Mouse (Mus musculus) liver, postnatal 0 days (tissue): ENCODE measurements at regions not wholly inside any gene's neighbourhood (a gene's known extent, or its start where the extent isn't known, plus 50 kb on each side); places are given as distances from the start of the nearest gene placed in this dataset.

Experiments
- CTCF ChIP-seq: sonication (generic); IDR thresholded peaks from 2 replicates; pipeline ENCODE4 v1.5.1; 2016; ENCODE audit warnings: antibody characterized with exemption, low read depth
- EP300 ChIP-seq: IDR thresholded peaks from 2 replicates; pipeline ENCODE4 v1.6.1; 2016; ENCODE audit warnings: antibody characterized with exemption, low read depth, mild to moderate bottlenecking

DNA sequence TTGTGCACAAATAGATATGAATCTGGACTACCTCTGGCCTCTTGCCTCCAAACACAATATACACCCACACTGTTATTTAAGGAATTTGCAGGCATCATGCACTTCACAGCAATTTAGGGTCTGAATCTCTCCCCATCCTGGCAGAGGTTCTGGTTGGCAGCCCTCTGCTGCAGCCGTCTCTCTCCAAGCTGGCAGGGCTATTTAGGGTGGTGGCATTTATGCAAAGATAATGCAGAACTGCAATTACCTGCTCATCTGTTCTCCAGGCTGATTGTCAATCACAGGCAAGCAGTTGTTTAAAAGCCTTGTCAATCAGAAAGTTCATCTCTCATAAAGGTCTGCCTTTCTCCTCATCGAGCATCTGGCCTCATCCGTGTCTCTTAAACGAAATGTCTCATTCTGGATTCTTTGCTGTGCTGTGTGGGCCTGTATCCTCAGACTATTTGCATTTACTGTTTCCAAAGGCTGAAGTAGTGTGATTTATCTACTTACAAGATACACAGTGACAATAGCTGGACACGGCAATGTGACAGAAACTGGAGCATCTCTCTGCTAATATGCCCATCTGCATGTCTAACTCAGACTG is 558.1 kb upstream of the Pfkp start:
- TF ChIP-seq CTCF, result no peak
- no peak for TF ChIP-seq EP300
